Mouse (Mus musculus): ENCODE data around the gene Rgs9bp. TPM values are rescaled to one million over a fixed set of nuclear protein-coding genes. Genes with fewer than 3 reads are reported as not detected.
"Not testable (repeated sequence)": the region's sequence is repeated elsewhere in the genome, so short reads cannot be mapped to it uniquely, and the experiment has no call there.

The Rgs9bp gene
- polyA plus RNA-seq, 1 experiment from 2014 or later, result 0.01 TPM

GRCm38 (mm10) chr7:35589485-35589884 is 4.1 kb upstream of the Rgs9bp start:
- Histone ChIP-seq H3K79me2 (ENCODE audit: inconsistent target) (peaks cover 16% of the 10 kb centered on the region; the same call in 1 of the 2 replicates), H3K36me3 (ENCODE audit: inconsistent target) (peaks cover 18% of the 10 kb centered on the region; the same call in 1 of the 2 replicates), H3K4me3 (ENCODE audit: inconsistent target) (no peak overlapping the region), H3K27ac (no peak overlapping the region)
- WGBS (ENCODE audit: missing documents), result 70% methylated on average over 5 of the region's 7 CpGs

GRCm38 (mm10) chr7:35588680-35589428 is 3.5 kb upstream of the Rgs9bp start:
- Histone ChIP-seq H3K36me3 (ENCODE audit: inconsistent target) (peaks cover 18% of the 10 kb centered on the region; the same call in 1 of the 2 replicates), H3K27ac (no peak overlapping the region), H3K4me3 (ENCODE audit: inconsistent target) (no peak overlapping the region), H3K79me2 (ENCODE audit: inconsistent target) (peaks cover 16% of the 10 kb centered on the region; the same call in 1 of the 2 replicates)
- WGBS (ENCODE audit: missing documents), result 37% methylated on average over 9 of the region's 9 CpGs

- no peak overlapping the region for H3K27ac ChIP-seq
- peaks cover 16% of the 10 kb centered on the region; the same call in 1 of the 2 replicates for H3K79me2 ChIP-seq (ENCODE audit: inconsistent target)
- 95% methylated on average over 4 of the region's 5 CpGs for WGBS (ENCODE audit: missing documents)
- H3K36me3 ChIP-seq (ENCODE audit: inconsistent target), result peaks cover 11% of the 10 kb centered on the region; the same call in 1 of the 2 replicates
- H3K4me3 ChIP-seq (ENCODE audit: inconsistent target), result no peak overlapping the region
Observed at GRCm38 (mm10) chr7:35587728-35588127, 2.3 kb upstream of the Rgs9bp start.

- peak overlapping the region; percentile 70 for H3K4me3 ChIP-seq (ENCODE audit: inconsistent target)
- peaks cover 16% of the 10 kb centered on the region; the same call in 1 of the 2 replicates for H3K79me2 ChIP-seq (ENCODE audit: inconsistent target)
- peaks cover 4% of the 10 kb centered on the region; the same call in 1 of the 2 replicates for H3K36me3 ChIP-seq (ENCODE audit: inconsistent target)
- H3K27ac ChIP-seq, result no peak overlapping the region
- WGBS (ENCODE audit: missing documents), result 51% methylated on average over 15 of the region's 15 CpGs
Observed at GRCm38 (mm10) chr7:35586906-35587445, 1.6 kb upstream of the Rgs9bp start.

GRCm38 (mm10) chr7:35586055-35586905 is 898 bp upstream of the Rgs9bp start, which contains the start of gene Ankrd27:
TSS of gene Ankrd27 (plus strand) at chr7:35586244.
- peaks cover 16% of the 10 kb centered on the region; the same call in 1 of the 2 replicates for H3K79me2 ChIP-seq (ENCODE audit: inconsistent target)
- H3K4me3 ChIP-seq (ENCODE audit: inconsistent target), result peak within 1 kb of the TSS; percentile 70
- 1% methylated on average over 49 of the region's 49 CpGs for WGBS (ENCODE audit: missing documents)
- no peaks in the 10 kb centered on the region for H3K36me3 ChIP-seq (ENCODE audit: inconsistent target)
- H3K27ac ChIP-seq, result 0 out of 2 replicates have a peak within 1 kb of the TSS, but pooled peaks have one; percentile 28

- peak overlapping the region; percentile 70 for H3K4me3 ChIP-seq (ENCODE audit: inconsistent target)
- WGBS (ENCODE audit: missing documents), result under 1% methylated on average over 42 of the region's 50 CpGs
- no peak overlapping the region for H3K27ac ChIP-seq
- no peaks in the 10 kb centered on the region for H3K36me3 ChIP-seq (ENCODE audit: inconsistent target)
- H3K79me2 ChIP-seq (ENCODE audit: inconsistent target), result peaks cover 16% of the 10 kb centered on the region; the same call in 1 of the 2 replicates
Observed at GRCm38 (mm10) chr7:35584786-35585190, 594 bp downstream of the Rgs9bp start.

GRCm38 (mm10) chr7:35584068-35584785 is 1.2 kb downstream of the Rgs9bp start:
- Histone ChIP-seq H3K79me2 (ENCODE audit: inconsistent target) (peaks cover 16% of the 10 kb centered on the region; the same call in 1 of the 2 replicates), H3K4me3 (ENCODE audit: inconsistent target) (no peak overlapping the region), H3K27ac (no peak overlapping the region), H3K36me3 (ENCODE audit: inconsistent target) (no peaks in the 10 kb centered on the region)
- 9% methylated on average over 36 of the region's 36 CpGs for WGBS (ENCODE audit: missing documents)

GRCm38 (mm10) chr7:35583476-35584025 is 1.8 kb downstream of the Rgs9bp start:
- no peaks in the 10 kb centered on the region for H3K36me3 ChIP-seq (ENCODE audit: inconsistent target)
- no peak overlapping the region for H3K4me3 ChIP-seq (ENCODE audit: inconsistent target)
- peaks cover 9% of the 10 kb centered on the region; the same call in 1 of the 2 replicates for H3K79me2 ChIP-seq (ENCODE audit: inconsistent target)
- 51% methylated on average over 11 of the region's 11 CpGs for WGBS (ENCODE audit: missing documents)
- no peak overlapping the region for H3K27ac ChIP-seq

GRCm38 (mm10) chr7:35582719-35583118 is 2.7 kb downstream of the Rgs9bp start:
- WGBS (ENCODE audit: missing documents), result 71% methylated on average over 5 of the region's 5 CpGs
- Histone ChIP-seq H3K4me3 (ENCODE audit: inconsistent target) (no peak overlapping the region), H3K27ac (no peak overlapping the region), H3K36me3 (ENCODE audit: inconsistent target) (no peaks in the 10 kb centered on the region), H3K79me2 (ENCODE audit: inconsistent target) (peaks cover 3% of the 10 kb centered on the region; the same call in 1 of the 2 replicates)

- Histone ChIP-seq H3K4me3 (ENCODE audit: inconsistent target) (no peak overlapping the region), H3K27ac (no peak overlapping the region), H3K79me2 (ENCODE audit: inconsistent target) (no peaks in the 10 kb centered on the region), H3K36me3 (ENCODE audit: inconsistent target) (no peaks in the 10 kb centered on the region)
- WGBS (ENCODE audit: missing documents), result 47% methylated on average over 4 of the region's 4 CpGs
Observed at GRCm38 (mm10) chr7:35579849-35580248, 5.5 kb downstream of the Rgs9bp start.

- 26% methylated on average over 4 of the region's 6 CpGs for WGBS (ENCODE audit: missing documents)
- H3K4me3 ChIP-seq (ENCODE audit: inconsistent target); H3K27ac ChIP-seq: not testable (repeated sequence)
Observed at GRCm38 (mm10) chr7:35570883-35571282, 14.5 kb downstream of the Rgs9bp start.

GRCm38 (mm10) chr7:35569724-35570123 is 15.7 kb downstream of the Rgs9bp start:
- not testable (repeated sequence) for H3K4me3 ChIP-seq (ENCODE audit: inconsistent target); H3K79me2 ChIP-seq (ENCODE audit: inconsistent target); H3K27ac ChIP-seq; H3K36me3 ChIP-seq (ENCODE audit: inconsistent target)
- 81% methylated on average over 4 of the region's 4 CpGs for WGBS (ENCODE audit: missing documents)

More at GRCm38 (mm10) chr7:35570883-35571282, 14.5 kb downstream of the Rgs9bp start:
- H3K79me2 ChIP-seq (ENCODE audit: inconsistent target); H3K36me3 ChIP-seq (ENCODE audit: inconsistent target): not testable (repeated sequence)

GRCm38 (mm10) chr7:35565965-35566364 is 19.4 kb downstream of the Rgs9bp start:
- not testable (repeated sequence) for H3K36me3 ChIP-seq (ENCODE audit: inconsistent target); H3K27ac ChIP-seq; H3K4me3 ChIP-seq (ENCODE audit: inconsistent target); H3K79me2 ChIP-seq (ENCODE audit: inconsistent target)
- WGBS (ENCODE audit: missing documents), result 89% methylated on average over 13 of the region's 13 CpGs
